In the genomic region with DNA sequence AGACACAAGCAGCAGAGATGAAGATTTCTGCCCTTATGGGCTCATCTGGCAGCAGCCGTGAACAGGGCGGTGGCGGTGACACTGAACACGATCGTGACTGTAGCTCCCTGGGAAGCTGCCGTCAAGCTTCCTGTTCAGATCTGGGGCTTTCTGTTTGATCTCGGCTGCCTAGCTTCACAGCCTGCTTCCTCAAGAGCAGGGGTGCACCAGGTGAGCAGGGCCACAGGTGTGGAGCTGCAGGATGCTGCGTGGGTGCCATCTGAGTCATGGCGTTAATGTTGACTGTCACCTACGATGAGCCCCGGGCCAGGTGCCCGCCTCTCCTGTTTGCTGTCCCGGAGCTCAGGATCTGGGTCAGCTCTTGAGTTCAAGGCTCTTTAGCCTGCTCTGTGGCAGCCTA, we compare ENCODE assay signal across 29 mouse cellular contexts. TPM values are rescaled to one million over a fixed set of nuclear protein-coding genes. Genes with fewer than 3 reads are reported as not detected.
DNase-seq lines count a peak whose midpoint lies in the region.
"Had no signal": no experiment of that assay in that cellular context is flagged by ENCODE, and none has a peak within 500 bp of the region (broad histone marks: within the 10 kb centered on the region; RNA-seq: fewer than 3 reads in every experiment).

No protein-coding gene starts in this region.

- no peaks in the 10 kb centered on the region for H3K36me3 ChIP-seq in midbrain, embryonic 10.5 days
- H3K36me3 ChIP-seq: heart, embryonic 12.5 days; kidney, embryonic 15.5 days; limb, embryonic 15.5 days; midbrain, embryonic 12.5 days; neural tube, embryonic 13.5 days had no signal

- intact Hi-C loops in heart, postnatal 14 days (cut with DNase I): loop anchor here (5.0 kb wide), 1 partner anchor 200 kb away; no protein-coding TSS in a partner anchor

- WGBS in midbrain, embryonic 10.5 days: 82% methylated on average over 13 of the region's 13 CpGs

- no peaks in the 10 kb centered on the region for H3K9me3 ChIP-seq in midbrain, embryonic 10.5 days (replicated peaks)
- H3K9me3 ChIP-seq: heart, embryonic 12.5 days; kidney, embryonic 15.5 days; limb, embryonic 15.5 days; neural tube, embryonic 13.5 days had no signal

- no peak overlapping the region for H3K4me3 ChIP-seq in midbrain, embryonic 10.5 days
- H3K4me3 ChIP-seq: erythroblast, embryonic 14.5 days; heart, adult 2 months; heart, embryonic 12.5 days; kidney, embryonic 15.5 days; layer of hippocampus, adult 2 months; limb, embryonic 15.5 days; midbrain, embryonic 12.5 days; myocyte; neural tube, embryonic 13.5 days had no signal

- H3K27ac ChIP-seq in midbrain, embryonic 10.5 days (replicated peaks): no peak overlapping the region
- H3K27ac ChIP-seq: heart, adult 2 months; hindbrain, embryonic 14.5 days; kidney, embryonic 15.5 days; layer of hippocampus, adult 2 months; limb, embryonic 15.5 days; midbrain, embryonic 12.5 days; neural tube, embryonic 13.5 days had no signal

- DNase-seq in CD4-positive, CD25-positive, alpha-beta regulatory T cell, adult 2 months (ENCODE audit: low read depth, low spot score): peak; percentile 80
- peak; percentile 77 for DNase-seq in T-cell, adult 2 months (ENCODE audit: low spot score)
- peak; percentile 58 to 73 for DNase-seq in thymus, adult 18-20 months
- peak; percentile 74 for DNase-seq in thymus, postnatal 25 days
- DNase-seq in adrenal gland, postnatal 14 days: no peak
- no peak for DNase-seq in heart, postnatal 14 days
- no peak for DNase-seq in lung, postnatal 36 days
- no peak for DNase-seq in midbrain, embryonic 10.5 days (ENCODE audit: low spot score)
- DNase-seq: adrenal gland, postnatal 25 days; cerebellum, adult 11-12 months; cerebellum, adult 9-11 months; forebrain, postnatal 0 days; heart, adult 2 months; kidney, adult 18-20 months; kidney, postnatal 36 days; left cerebral cortex, postnatal 4 days; right cerebral cortex, postnatal 4 days had no signal

- H3K4me1 ChIP-seq in midbrain, embryonic 10.5 days: peaks cover under 1% of the 10 kb centered on the region; the same call in 1 of the 2 replicates
- H3K4me1 ChIP-seq: heart, embryonic 12.5 days; midbrain, embryonic 12.5 days; neural tube, embryonic 13.5 days had no signal

- H3K27me3 ChIP-seq in midbrain, embryonic 10.5 days (ENCODE audit: low read depth, poor library complexity, severe bottlenecking): no peaks in the 10 kb centered on the region
- H3K27me3 ChIP-seq: CH12.LX; heart, embryonic 12.5 days; kidney, embryonic 15.5 days; limb, embryonic 15.5 days; neural tube, embryonic 13.5 days had no signal

RNA-seq across cellular contexts. Expression of a gene that starts 44.4 kb away (rescaled TPM):
- 53.2 and 54.8 TPM in 2 replicates for total RNA-seq in adrenal gland, postnatal 14 days (2021)
- total RNA-seq in heart, postnatal 14 days (2021): 10 to 100 TPM; 48.1 to 50.7 TPM
- 155 and 159 TPM in 2 replicates for polyA plus RNA-seq in midbrain, embryonic 10.5 days (2016; fragmentation: Nextera tagmentation; extraction: Ambion mirVana)

RNA-seq across cellular contexts. Expression of a gene that starts 44.7 kb away (rescaled TPM):
- 4.2 and 6.2 TPM in 2 replicates for total RNA-seq in adrenal gland, postnatal 14 days (2021)
- 1 to 10 TPM; 1.1 TPM for total RNA-seq in heart, postnatal 14 days (2021)
- polyA plus RNA-seq in midbrain, embryonic 10.5 days (2016; fragmentation: Nextera tagmentation; extraction: Ambion mirVana): 12.1 and 13.8 TPM in 2 replicates
- total RNA-seq: common myeloid progenitor, adult 5-6 weeks; hematopoietic stem cell, adult 5-6 weeks had no signal

Comparison
In these comparisons a context has a peak if more than half of its experiments do, and no peak if none do; other contexts are left out.
1. DNase-seq: peak in CD4-positive, CD25-positive, alpha-beta regulatory T cell, adult 2 months (single experiment), T-cell, adult 2 months (single experiment), thymus, adult 18-20 months (2 of 2) and thymus, postnatal 25 days (single experiment); none in adrenal gland, postnatal 14 days (single experiment), heart, postnatal 14 days (0 of 2), lung, postnatal 36 days (single experiment) and midbrain, embryonic 10.5 days (single experiment).